Mouse (Mus musculus) stomach, postnatal 0 days (tissue): ENCODE data around the gene Pabpc6.

Source experiments
- CTCF ChIP-seq: IDR thresholded peaks from 2 replicates; pipeline ENCODE4 v1.5.1; 2016; ENCODE audit warnings: antibody characterized with exemption, low read depth, mild to moderate bottlenecking, moderate library complexity
- EP300 ChIP-seq: optimal IDR thresholded peaks from 2 replicates; pipeline ENCODE3; 2016; ENCODE audit warnings: antibody characterized with exemption

GRCm38 (mm10) chr17:9680741-9681140 lies 11.2 kb upstream of the Pabpc6 start:
- TF ChIP-seq CTCF = no peak
- no peak for TF ChIP-seq EP300
